Mouse (Mus musculus) brain, embryonic 14.5 days (tissue): ENCODE results near the gene Mta3.

ENCODE experiments used
- CTCF ChIP-seq: fragments of 200-500 bp; IDR thresholded peaks from 2 replicates; pipeline ENCODE4 v1.5.1; 2012; ENCODE audit warnings: inconsistent platforms, mild to moderate bottlenecking, moderate library complexity, borderline replicate concordance; ENCODE audit not compliant: insufficient read depth, insufficient read length; ENCODE audit errors: extremely low read depth
- POLR2A ChIP-seq: fragments of 200-500 bp; IDR thresholded peaks from 2 replicates; pipeline ENCODE4 v1.6.1; 2012; ENCODE audit warnings: mild to moderate bottlenecking, inconsistent platforms, borderline replicate concordance; ENCODE audit not compliant: poor library complexity, insufficient read depth, insufficient read length, severe bottlenecking; ENCODE audit errors: extremely low read depth

DNA sequence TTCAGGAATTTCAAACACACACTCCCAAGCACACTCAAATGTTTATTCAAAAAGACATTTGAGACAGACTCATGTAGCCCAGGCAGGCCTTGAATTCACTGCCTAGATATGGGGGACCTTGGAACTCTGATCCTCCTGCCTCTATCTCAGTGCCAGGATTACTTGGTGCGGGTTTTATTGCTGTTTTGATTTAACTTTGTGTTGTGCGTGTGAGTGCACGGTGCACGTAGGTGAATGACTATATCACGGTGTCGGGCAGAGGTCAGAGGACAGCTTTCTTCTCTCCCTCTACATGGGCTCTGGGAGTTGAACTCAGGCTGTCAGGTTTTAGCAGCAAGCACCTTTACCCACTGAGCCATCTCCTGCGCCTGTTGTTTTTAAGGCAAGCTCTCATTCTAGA, 61.1 kb downstream of the Mta3 start:
- TF ChIP-seq CTCF (no peak), POLR2A (no peak)
